Mouse (Mus musculus) urinary bladder, postnatal 14 days (tissue): ENCODE measurements around the gene Rffl.

Experiments
- DNase-seq: peaks from one replicate; pipeline ENCODE4 v3.0.0; 2021; ENCODE audit warnings: low spot score

The Rffl gene

DNA sequence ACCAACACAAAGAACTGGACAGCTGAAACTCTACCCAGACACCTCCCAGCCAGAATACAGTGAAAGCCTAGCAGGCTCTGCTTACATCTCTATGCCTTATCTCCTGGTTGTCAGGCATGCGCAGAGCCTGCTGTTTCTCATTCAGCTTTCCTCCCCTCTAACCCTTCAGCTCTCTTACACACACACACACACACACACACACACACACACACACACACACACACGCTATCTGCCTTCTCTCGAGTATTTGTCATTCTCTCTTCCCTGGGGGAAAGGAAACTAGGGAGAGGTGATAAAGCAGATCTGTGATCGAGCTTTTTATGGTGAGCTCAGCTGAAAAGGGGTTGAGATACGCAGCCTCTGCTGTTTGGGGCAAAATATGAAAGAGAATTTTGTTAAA lies 3.9 kb upstream of the Rffl start:
- no peak for DNase-seq

- DNase-seq, result peak; percentile 56
Measured at GRCm38 (mm10) chr11:82870173-82871030, 608 bp downstream of the Rffl start.

- DNase-seq, result no peak
Measured at GRCm38 (mm10) chr11:82869506-82870172, 1.4 kb downstream of the Rffl start.

DNA sequence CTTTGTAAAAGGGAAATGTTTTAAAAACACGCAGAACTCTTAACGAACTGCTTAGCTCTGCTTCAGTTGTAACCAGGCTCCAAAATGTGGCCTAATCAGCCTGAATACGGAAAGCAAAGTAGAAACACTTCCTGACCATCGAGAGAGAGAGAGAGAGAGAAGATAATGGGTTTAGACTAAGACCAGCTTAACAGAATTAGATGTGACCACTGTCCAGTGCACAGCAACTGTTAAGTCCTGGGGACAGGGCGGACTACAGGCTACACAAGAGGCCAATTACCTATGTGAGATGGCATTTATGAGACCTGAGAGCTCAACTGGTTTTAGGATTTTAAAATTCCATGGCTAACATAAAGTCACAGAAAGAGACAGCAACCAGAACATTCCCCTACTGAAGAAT lies 3.1 kb downstream of the Rffl start:
- DNase-seq, result no peak

GRCm38 (mm10) chr11:82866850-82867564 lies 4.0 kb downstream of the Rffl start:
- DNase-seq, result no peak

DNA sequence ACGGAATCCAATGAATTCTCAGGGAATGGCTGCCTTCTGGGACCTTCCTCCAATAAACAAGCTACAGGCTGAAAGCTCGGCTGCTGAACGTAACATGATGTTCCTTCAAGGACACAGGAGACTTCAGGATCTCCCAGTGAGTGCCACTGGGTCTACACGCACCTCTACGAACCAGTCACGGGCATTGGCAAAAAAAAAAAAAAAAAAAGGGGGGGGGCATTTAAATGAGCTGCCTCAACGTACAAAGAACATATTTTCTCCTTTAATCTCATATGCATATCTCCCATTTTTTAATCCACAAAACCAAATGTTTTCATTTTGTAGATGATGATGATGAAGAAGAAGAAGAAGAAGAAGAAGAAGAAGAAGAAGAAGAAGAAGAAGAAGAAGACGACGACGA lies 5.1 kb downstream of the Rffl start:
- no peak for DNase-seq

- DNase-seq, result no peak
Measured at GRCm38 (mm10) chr11:82863488-82863931, 7.5 kb downstream of the Rffl start.

DNA sequence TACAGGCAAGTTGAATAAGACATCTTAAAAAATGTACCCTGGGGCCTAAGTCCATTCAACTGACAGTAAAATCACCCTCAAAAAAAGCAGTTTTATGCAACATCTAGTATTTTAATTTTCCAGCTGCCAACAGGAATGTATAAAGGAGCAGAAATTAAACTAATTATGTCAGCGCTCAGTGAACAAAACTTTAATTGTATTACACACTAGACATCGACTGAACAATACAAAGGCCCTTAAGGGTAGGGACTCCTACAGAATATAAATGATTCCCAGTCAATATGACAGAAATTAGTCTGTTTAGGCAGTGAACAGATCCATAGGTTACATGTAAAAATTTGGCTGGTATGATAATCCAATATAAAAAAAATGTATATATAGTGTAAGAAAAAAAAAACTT lies 8.0 kb downstream of the Rffl start:
- no peak for DNase-seq

GRCm38 (mm10) chr11:82862638-82863037 lies 8.4 kb downstream of the Rffl start:
- no peak for DNase-seq

GRCm38 (mm10) chr11:82861558-82861957 lies 9.5 kb downstream of the Rffl start:
- DNase-seq, result peak; percentile 30

- DNase-seq, result no peak
Measured at GRCm38 (mm10) chr11:82860759-82861158, 10.3 kb downstream of the Rffl start.

GRCm38 (mm10) chr11:82857307-82857848 lies 13.6 kb downstream of the Rffl start:
- DNase-seq, result no peak

GRCm38 (mm10) chr11:82856032-82856431 lies 15.0 kb downstream of the Rffl start:
- DNase-seq, result no peak

GRCm38 (mm10) chr11:82855327-82855973 lies 15.6 kb downstream of the Rffl start:
- DNase-seq, result peak; percentile 23

DNA sequence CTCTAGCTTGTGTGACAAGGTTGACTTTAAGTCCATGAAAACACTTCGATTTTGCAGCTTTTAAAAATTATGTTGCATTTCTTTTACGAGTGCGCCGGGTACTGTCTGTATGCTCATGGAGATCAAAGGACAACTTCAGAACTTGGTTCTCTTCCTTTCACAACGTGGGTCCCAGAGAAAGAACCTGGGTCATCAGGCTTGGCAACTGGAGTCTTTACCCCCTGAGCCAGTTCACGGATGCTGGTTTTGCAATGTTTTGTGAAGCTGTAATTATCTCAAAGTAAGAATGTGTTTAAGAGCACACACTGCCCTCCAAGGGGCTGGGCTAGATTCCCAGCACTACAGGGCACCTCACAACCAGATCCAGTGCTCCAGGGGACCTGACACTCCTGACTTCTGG lies 16.9 kb downstream of the Rffl start:
- no peak for DNase-seq

DNA sequence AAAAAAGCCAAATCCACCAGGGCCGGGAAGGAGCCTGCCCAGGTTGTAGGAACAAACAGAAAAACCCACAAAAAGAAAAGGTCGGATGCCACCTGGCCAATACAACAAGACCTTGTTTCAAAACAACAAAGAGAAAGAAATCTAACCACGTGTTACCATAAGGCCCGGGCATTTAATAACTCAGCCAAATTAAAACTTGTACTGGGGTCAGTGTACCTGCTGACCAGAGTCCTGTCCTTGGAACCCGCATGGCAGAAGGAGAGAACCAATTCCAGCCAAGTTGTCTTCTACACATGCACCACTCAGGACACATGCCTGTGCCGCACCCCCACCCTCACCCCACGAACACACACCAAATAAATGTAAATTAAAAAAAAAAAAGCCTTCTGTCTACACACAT lies 18.1 kb downstream of the Rffl start:
- DNase-seq, result no peak

- DNase-seq, result no peak
Measured at GRCm38 (mm10) chr11:82852540-82852939, 18.5 kb downstream of the Rffl start.

DNA sequence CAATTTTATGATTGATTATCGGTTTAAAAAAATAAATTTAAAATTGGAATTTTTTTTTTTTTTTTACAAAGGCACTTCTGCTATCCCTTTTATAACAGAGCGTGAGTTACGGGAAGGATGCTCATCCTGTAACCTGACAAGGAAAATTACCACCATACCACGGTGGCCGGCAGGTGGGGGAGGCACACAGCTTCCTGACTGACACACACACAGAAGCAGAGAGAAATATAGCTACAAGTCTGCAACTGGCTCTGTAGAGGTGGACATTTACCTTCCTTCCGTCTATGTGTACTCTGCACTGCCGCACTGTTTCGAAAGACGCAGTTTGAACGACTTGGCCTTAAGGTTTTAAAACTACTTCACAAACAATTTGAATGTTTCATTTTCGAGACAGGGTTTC lies 18.9 kb downstream of the Rffl start:
- no peak for DNase-seq

DNA sequence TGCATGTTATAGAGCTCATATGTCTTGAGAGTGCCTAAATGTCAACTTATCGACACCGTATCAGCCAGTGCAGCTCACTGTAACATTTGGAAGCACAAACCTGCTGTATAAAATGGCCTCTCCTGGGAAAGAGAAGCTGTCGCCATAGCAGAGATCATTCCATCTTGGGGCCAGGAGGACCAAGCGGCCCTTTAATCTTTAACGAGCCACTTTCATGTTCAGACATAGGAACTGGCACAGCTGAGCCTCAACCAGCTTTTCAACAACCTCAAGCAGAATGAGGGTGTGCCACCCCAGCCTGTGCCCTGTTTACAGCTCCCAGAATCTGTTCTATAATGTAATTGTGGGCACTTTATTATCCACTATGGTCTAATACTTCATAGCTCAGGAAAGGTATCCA lies 20.8 kb downstream of the Rffl start:
- no peak for DNase-seq

DNA sequence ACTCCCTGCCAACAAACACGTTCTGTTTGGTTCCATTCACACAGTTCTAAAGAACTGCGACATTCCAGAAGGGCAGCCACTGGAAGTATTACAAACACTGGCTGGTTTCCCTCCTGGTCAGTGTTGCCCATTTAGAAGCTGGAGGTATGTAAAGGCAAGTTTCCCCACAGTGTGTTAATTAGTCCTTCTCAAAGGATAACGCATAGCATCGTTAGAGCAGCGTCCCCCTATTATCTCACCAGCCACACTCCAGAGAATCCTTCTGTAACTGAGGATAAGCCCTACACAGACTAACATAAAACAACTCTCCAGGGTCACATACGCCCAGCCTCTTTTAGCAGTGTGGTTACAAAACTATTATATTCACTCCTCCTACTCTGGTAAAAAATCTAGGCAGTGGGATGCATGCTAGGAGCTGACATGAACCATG lies 23.4 kb downstream of the Rffl start:
- DNase-seq, result no peak

DNA sequence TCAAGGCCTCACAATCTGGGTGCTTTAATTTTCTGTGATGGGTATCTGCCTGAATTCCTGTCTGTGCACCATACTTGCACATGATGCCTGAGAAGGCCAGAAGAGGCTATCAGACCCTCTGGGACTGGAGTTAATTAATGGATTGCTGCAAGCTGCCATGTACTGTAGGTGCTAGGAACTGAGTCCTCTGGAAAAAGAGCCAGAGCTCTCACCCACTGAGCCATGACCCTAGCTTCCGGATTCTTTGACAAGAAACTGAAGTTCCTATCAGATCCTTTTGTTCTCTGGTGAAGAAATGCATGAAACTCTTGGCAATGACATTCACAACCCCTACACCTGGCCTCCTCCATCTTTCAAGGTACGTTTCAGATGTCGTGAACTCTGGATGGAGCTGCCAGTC lies 24.1 kb downstream of the Rffl start:
- DNase-seq, result no peak

- no peak for DNase-seq
Measured at GRCm38 (mm10) chr11:82846079-82846436, 25.0 kb downstream of the Rffl start.
